29 mouse cellular contexts compared by ENCODE assay signal in genomic region chr9:9854791-9855190, GRCm38 (mm10).
DNase-seq lines count a peak whose midpoint lies in the region; ATAC-seq lines count a peak whose summit lies in the region.
"Had no signal": no experiment of that assay in that cellular context is flagged by ENCODE, and none has a peak within 500 bp of the region (broad histone marks: within the 10 kb centered on the region; RNA-seq: fewer than 3 reads in every experiment).

No protein-coding gene starts in this region.

- H3K4me1 ChIP-seq in embryonic facial prominence, embryonic 14.5 days (ENCODE audit: control insufficient read depth, insufficient read depth, low read length) = no peaks in the 10 kb centered on the region
- H3K4me1 ChIP-seq in embryonic facial prominence, embryonic 10.5 days = no peaks in the 10 kb centered on the region
- H3K4me1 ChIP-seq: embryonic facial prominence, embryonic 12.5 days; embryonic facial prominence, embryonic 15.5 days; forebrain, embryonic 12.5 days had no signal

- no peaks in the 10 kb centered on the region for H3K9me3 ChIP-seq in embryonic facial prominence, embryonic 14.5 days (ENCODE audit: control insufficient read depth, low read length)
- no peaks in the 10 kb centered on the region for H3K9me3 ChIP-seq in embryonic facial prominence, embryonic 10.5 days
- H3K9me3 ChIP-seq: embryonic facial prominence, embryonic 12.5 days; embryonic facial prominence, embryonic 15.5 days; forebrain, embryonic 10.5 days; forebrain, embryonic 12.5 days; G1E had no signal

- no peaks in the 10 kb centered on the region for H3K36me3 ChIP-seq in embryonic facial prominence, embryonic 14.5 days (ENCODE audit: control insufficient read depth, insufficient read depth, low read length)
- H3K36me3 ChIP-seq in embryonic facial prominence, embryonic 10.5 days (replicated peaks) = no peaks in the 10 kb centered on the region
- H3K36me3 ChIP-seq: embryonic facial prominence, embryonic 12.5 days; embryonic facial prominence, embryonic 15.5 days; forebrain, embryonic 10.5 days; forebrain, embryonic 12.5 days; G1E had no signal

- peak; percentile 29 for DNase-seq in embryonic facial prominence, embryonic 14.5 days (ENCODE audit: low spot score)
- no peak for DNase-seq in embryonic facial prominence, embryonic 10.5 days (ENCODE audit: low spot score)
- DNase-seq in brain, adult 2 months (ENCODE audit: low read depth, low spot score) = peak; percentile 48
- DNase-seq in retina, embryonic 14.5 days (ENCODE audit: low spot score) = peak; percentile 69
- no peak for DNase-seq in heart, postnatal 36 days
- DNase-seq in left cerebral cortex, adult 9 months (ENCODE audit: low spot score in 2 of 2) = no peak
- DNase-seq: adrenal gland, adult 8-10 months; adrenal gland, postnatal 14 days; adrenal gland, postnatal 36 days; B cell, adult 2 months; cerebellum, adult 11 months; cerebellum, adult 18-20 months; cerebellum, adult 8-10 months; cerebellum, adult 9-11 months; cerebellum, postnatal 14 days; cerebellum, postnatal 36 days; embryo, embryonic 11 days had no signal

- no peak overlapping the region for H3K27ac ChIP-seq in embryonic facial prominence, embryonic 14.5 days (replicated peaks; ENCODE audit: low read depth, low read length)
- no peak overlapping the region for H3K27ac ChIP-seq in embryonic facial prominence, embryonic 10.5 days (replicated peaks)
- H3K27ac ChIP-seq: embryonic facial prominence, embryonic 12.5 days; embryonic facial prominence, embryonic 15.5 days; forebrain, embryonic 10.5 days; forebrain, embryonic 12.5 days had no signal

- 69% methylated on average over 1 of the region's 1 CpGs for WGBS in embryonic facial prominence, embryonic 14.5 days
- 76% methylated on average over 1 of the region's 1 CpGs for WGBS in embryonic facial prominence, embryonic 10.5 days

- ATAC-seq in embryonic facial prominence, embryonic 14.5 days (ENCODE audit: low read depth) = no peak; the same call in 1 of the 2 replicates
- ATAC-seq: activated CD4-positive, CD25-positive, alpha-beta regulatory T cell, adult 4 months; CD4-positive, CD25-positive, alpha-beta regulatory T cell, adult 4 months; forebrain, embryonic 14.5 days; forebrain, embryonic 16.5 days; Patski had no signal

- no peaks in the 10 kb centered on the region for H3K27me3 ChIP-seq in embryonic facial prominence, embryonic 14.5 days (replicated peaks; ENCODE audit: control insufficient read depth, insufficient read depth, low read length)
- H3K27me3 ChIP-seq in embryonic facial prominence, embryonic 10.5 days (replicated peaks; ENCODE audit: low read depth, poor library complexity, severe bottlenecking) = no peaks in the 10 kb centered on the region
- H3K27me3 ChIP-seq: CH12.LX; embryonic facial prominence, embryonic 12.5 days; embryonic facial prominence, embryonic 15.5 days; forebrain, embryonic 12.5 days; Patski had no signal

- no peak overlapping the region for H3K4me3 ChIP-seq in embryonic facial prominence, embryonic 14.5 days (ENCODE audit: low read depth, low read length)
- no peak overlapping the region for H3K4me3 ChIP-seq in embryonic facial prominence, embryonic 10.5 days
- H3K4me3 ChIP-seq: embryonic facial prominence, embryonic 12.5 days; embryonic facial prominence, embryonic 15.5 days; erythroblast, embryonic 14.5 days; forebrain, embryonic 10.5 days; forebrain, embryonic 12.5 days had no signal

- no peak overlapping the region for H3K9ac ChIP-seq in embryonic facial prominence, embryonic 14.5 days (ENCODE audit: low read depth, low read length)
- H3K9ac ChIP-seq: embryonic facial prominence, embryonic 12.5 days; embryonic facial prominence, embryonic 15.5 days; forebrain, embryonic 12.5 days had no signal

- intact Hi-C loops in heart, postnatal 36 days (cut with DNase I) = no loop called here

- H3K4me2 ChIP-seq in embryonic facial prominence, embryonic 14.5 days (ENCODE audit: low read depth, low read length) = no peak overlapping the region
- H3K4me2 ChIP-seq: embryonic facial prominence, embryonic 12.5 days; embryonic facial prominence, embryonic 15.5 days; forebrain, embryonic 12.5 days had no signal

Comparison
In these comparisons a context has a peak if more than half of its experiments do, and no peak if none do; other contexts are left out.
1. DNase-seq: peak in embryonic facial prominence, embryonic 14.5 days (single experiment), brain, adult 2 months (single experiment) and retina, embryonic 14.5 days (single experiment); none in embryonic facial prominence, embryonic 10.5 days (single experiment), heart, postnatal 36 days (0 of 2) and left cerebral cortex, adult 9 months (0 of 2).